Mouse (Mus musculus): ENCODE results near the gene Nos3. TPM values are rescaled to one million over a fixed set of nuclear protein-coding genes. Genes with fewer than 3 reads are reported as not detected.

Gene Nos3
- polyA plus RNA-seq, 1 experiment: not detected

GRCm38 (mm10) chr5:24428596-24428995 is 64.0 kb downstream of the Nos3 start:
- H3K4me3 ChIP-seq (replicated peaks): no peak overlapping the region
- TF ChIP-seq GATA1 (IDR thresholded peaks at IDR 0.05; ENCODE audit: borderline replicate concordance, low read length): no peak
- TF ChIP-seq FLI1 (IDR thresholded peaks at IDR 0.05; ENCODE audit: low read length): no peak
- peaks cover 62% of the 10 kb centered on the region for H3K36me3 ChIP-seq (replicated peaks; ENCODE audit: low read length)
- peaks cover 44% of the 10 kb centered on the region for H3K4me1 ChIP-seq
- no peaks in the 10 kb centered on the region for H3K9me3 ChIP-seq
- H3K27me3 ChIP-seq (replicated peaks): no peaks in the 10 kb centered on the region

GRCm38 (mm10) chr5:24433993-24434392 is 69.4 kb downstream of the Nos3 start:
- no peaks in the 10 kb centered on the region for H3K9me3 ChIP-seq
- H3K36me3 ChIP-seq (replicated peaks; ENCODE audit: low read length): peaks cover 99% of the 10 kb centered on the region
- H3K4me1 ChIP-seq: no peaks in the 10 kb centered on the region
- no peak overlapping the region for H3K4me3 ChIP-seq (replicated peaks)
- TF ChIP-seq GATA1 (IDR thresholded peaks at IDR 0.05; ENCODE audit: borderline replicate concordance, low read length): no peak
- no peak for TF ChIP-seq FLI1 (IDR thresholded peaks at IDR 0.05; ENCODE audit: low read length)
- no peaks in the 10 kb centered on the region for H3K27me3 ChIP-seq (replicated peaks)

Other genes starting within 250 kb of the Nos3 start
- 2.5 and 6.4 TPM in 2 replicates for gene Nupl2, start 199.8 kb upstream of the Nos3 start, polyA plus RNA-seq (2012; ENCODE audit: insufficient read depth, low replicate concordance)
- 0.10 TPM in 1 of 2 replicates, not detected in the other for gene Kcnh2, start 13.2 kb upstream of the Nos3 start, polyA plus RNA-seq (2012; ENCODE audit: insufficient read depth, low replicate concordance)
- gene Atg9b, start 27.3 kb downstream of the Nos3 start, polyA plus RNA-seq (2012; ENCODE audit: insufficient read depth, low replicate concordance): 1.8 and 4.2 TPM in 2 replicates
- 10.6 and 45.2 TPM in 2 replicates for gene Abcb8, start 28.9 kb downstream of the Nos3 start, polyA plus RNA-seq (2012; ENCODE audit: insufficient read depth, low replicate concordance)
- gene Asic3, start 48.6 kb downstream of the Nos3 start, polyA plus RNA-seq (2012; ENCODE audit: insufficient read depth, low replicate concordance): not detected in 2 replicates
- gene Cdk5, start 58.7 kb downstream of the Nos3 start, polyA plus RNA-seq (2012; ENCODE audit: insufficient read depth, low replicate concordance): 6.0 and 14.5 TPM in 2 replicates
- gene Slc4a2, start 59.0 kb downstream of the Nos3 start, polyA plus RNA-seq (2012; ENCODE audit: insufficient read depth, low replicate concordance): 14.7 and 31.0 TPM in 2 replicates
- 216 and 275 TPM in 2 replicates for gene Fastk, start 80.5 kb downstream of the Nos3 start, polyA plus RNA-seq (2012; ENCODE audit: insufficient read depth, low replicate concordance)
- gene Tmub1, start 83.0 kb downstream of the Nos3 start, polyA plus RNA-seq (2012; ENCODE audit: insufficient read depth, low replicate concordance): 31.6 and 37.8 TPM in 2 replicates
- 117 and 284 TPM in 2 replicates for gene Agap3, start 87.4 kb downstream of the Nos3 start, polyA plus RNA-seq (2012; ENCODE audit: insufficient read depth, low replicate concordance)
- gene Gbx1, start 162.4 kb downstream of the Nos3 start, polyA plus RNA-seq (2012; ENCODE audit: insufficient read depth, low replicate concordance): not detected in 2 replicates
- gene Asb10, start 176.2 kb downstream of the Nos3 start, polyA plus RNA-seq (2012; ENCODE audit: insufficient read depth, low replicate concordance): not detected in 2 replicates
- gene 4931409K22Rik, start 192.0 kb downstream of the Nos3 start, polyA plus RNA-seq (2012; ENCODE audit: insufficient read depth, low replicate concordance): not detected in 2 replicates
- 49.0 and 53.1 TPM in 2 replicates for gene Abcf2, start 212.7 kb downstream of the Nos3 start, polyA plus RNA-seq (2012; ENCODE audit: insufficient read depth, low replicate concordance)
- gene Chpf2, start 221.9 kb downstream of the Nos3 start, polyA plus RNA-seq (2012; ENCODE audit: insufficient read depth, low replicate concordance): 36.1 and 95.0 TPM in 2 replicates